Mouse (Mus musculus) myocyte (in vitro differentiated cells): ENCODE measurements around the gene Actb. TPM values are rescaled to one million over a fixed set of nuclear protein-coding genes. Genes with fewer than 3 reads are reported as not detected.

Experiments used
- H3K27me3 ChIP-seq: one replicate; pipeline ENCODE4 v1.6.1; 2011; ENCODE audit not compliant: control insufficient read depth, insufficient read depth, insufficient read length
- H3K36me3 ChIP-seq: one replicate; pipeline ENCODE4 v1.6.1; 2011; ENCODE audit not compliant: control insufficient read depth, insufficient read depth
- H3K4me2 ChIP-seq: one replicate; pipeline ENCODE4 v1.6.1; 2011; ENCODE audit warnings: low read depth, control low read depth
- H3K4me3 ChIP-seq: one replicate; pipeline ENCODE4 v1.5.1; 2011; ENCODE audit warnings: mild to moderate bottlenecking, control low read depth, moderate library complexity
- H3K79me2 ChIP-seq: one replicate; pipeline ENCODE4 v1.6.1; 2011; ENCODE audit not compliant: control insufficient read depth, insufficient read depth
- H3ac ChIP-seq: one replicate; pipeline ENCODE4 v1.6.1; 2011; ENCODE audit not compliant: control insufficient read depth, insufficient read length
- CEBPB ChIP-seq: IDR thresholded peaks from 2 replicates; pipeline ENCODE4 v1.6.1; 2011; ENCODE audit warnings: mild to moderate bottlenecking, moderate library complexity; ENCODE audit not compliant: poor library complexity, insufficient read depth, severe bottlenecking
- E2F4 ChIP-seq: IDR thresholded peaks from one replicate; pipeline ENCODE4 v1.6.1; 2011; ENCODE audit warnings: mild to moderate bottlenecking, control low read depth, moderate library complexity; ENCODE audit not compliant: insufficient read depth
- MAX ChIP-seq: IDR thresholded peaks from one replicate; pipeline ENCODE4 v1.6.1; 2011; ENCODE audit warnings: low read depth, mild to moderate bottlenecking, control low read depth
- MYOD1 ChIP-seq, 3 experiments: IDR thresholded peaks; one replicate each; pipeline ENCODE4 v1.6.1; 2011; ENCODE audit warnings: control low read depth in 2 of 3, low read depth in 2 of 3, mild to moderate bottlenecking in 2 of 3, moderate library complexity in 1 of 3; ENCODE audit not compliant: insufficient read length in 2 of 3, control insufficient read depth in 1 of 3
- MYOG ChIP-seq, 3 experiments: IDR thresholded peaks; one replicate each; pipeline ENCODE4 v1.6.1; 2011; ENCODE audit warnings: control low read depth in 2 of 3, low read depth in 2 of 3, mild to moderate bottlenecking in 2 of 3; ENCODE audit not compliant: insufficient read length in 2 of 3, control insufficient read depth in 1 of 3, insufficient read depth in 1 of 3
- POLR2A ChIP-seq: IDR thresholded peaks from one replicate; pipeline ENCODE4 v1.6.1; 2011; ENCODE audit warnings: low read depth, mild to moderate bottlenecking, control low read depth, moderate library complexity; ENCODE audit not compliant: insufficient read length
- POLR2AphosphoS2 ChIP-seq: IDR thresholded peaks from one replicate; pipeline ENCODE4 v1.6.1; 2011; ENCODE audit warnings: low read depth, control low read depth; ENCODE audit not compliant: insufficient read length
- REST ChIP-seq: IDR thresholded peaks from one replicate; pipeline ENCODE4 v1.6.1; 2011; ENCODE audit warnings: mild to moderate bottlenecking, control low read depth, moderate library complexity; ENCODE audit not compliant: insufficient read depth, insufficient read length
- SRF ChIP-seq: IDR thresholded peaks from one replicate; pipeline ENCODE4 v1.6.1; 2011; ENCODE audit warnings: low read depth; ENCODE audit not compliant: control insufficient read depth, insufficient read length
- TCF12 ChIP-seq: IDR thresholded peaks from one replicate; pipeline ENCODE4 v1.6.1; 2011; ENCODE audit warnings: mild to moderate bottlenecking, control low read depth; ENCODE audit not compliant: poor library complexity, insufficient read depth, severe bottlenecking
- TCF3 ChIP-seq: IDR thresholded peaks from one replicate; pipeline ENCODE4 v1.6.1; 2011; ENCODE audit warnings: low read depth, control low read depth; ENCODE audit not compliant: insufficient read length
- USF1 ChIP-seq: IDR thresholded peaks from one replicate; pipeline ENCODE4 v1.6.1; 2011; ENCODE audit warnings: low read depth, mild to moderate bottlenecking, control low read depth, moderate library complexity
- polyA plus RNA-seq: library from polyadenylated mRNA; unstranded; fragments of >200 nt; fragmentation: generic; extraction: Trizol; gene quantifications from one replicate; pipeline ENCODE4 v1.2.1, GENCODE M21; 2012; ENCODE audit warnings: missing spikeins

Gene Actb
- polyA plus RNA-seq, 1 experiment: 2,198 TPM

DNA sequence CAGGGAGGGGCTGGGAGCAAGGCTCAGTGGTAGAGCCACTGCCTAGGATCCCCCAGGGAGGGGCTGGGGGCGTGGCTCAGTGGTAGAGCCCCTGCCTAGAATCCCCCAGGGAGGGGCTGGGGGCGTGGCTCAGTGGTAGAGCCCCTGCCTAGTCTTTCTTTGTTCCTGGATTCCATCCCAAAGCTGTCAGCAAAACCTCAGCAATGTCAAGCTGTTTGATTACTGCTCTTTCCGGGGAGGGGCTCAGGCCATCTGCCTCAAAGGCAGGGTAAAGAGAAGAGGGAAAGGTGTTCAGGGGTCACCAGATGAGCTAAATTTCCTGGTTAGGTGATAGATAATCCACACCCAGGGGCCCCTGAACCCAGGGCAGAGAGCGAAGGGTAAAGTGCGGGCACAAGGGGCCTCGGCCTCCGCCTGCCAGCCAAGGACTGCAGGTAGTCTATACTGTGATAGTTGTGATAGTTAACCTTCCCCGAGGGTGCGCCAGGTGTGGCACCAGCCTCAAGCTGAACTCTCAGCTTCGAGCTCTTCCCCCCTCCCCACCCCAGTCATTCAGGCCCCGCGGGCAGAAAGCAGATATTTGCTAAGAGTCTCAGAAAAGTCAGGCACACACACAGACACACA lies 17.9 kb upstream of the Actb start:
- H3K79me2 ChIP-seq: peaks cover under 1% of the 10 kb centered on the region
- H3ac ChIP-seq: no peak overlapping the region
- no peak overlapping the region for H3K4me2 ChIP-seq

DNA sequence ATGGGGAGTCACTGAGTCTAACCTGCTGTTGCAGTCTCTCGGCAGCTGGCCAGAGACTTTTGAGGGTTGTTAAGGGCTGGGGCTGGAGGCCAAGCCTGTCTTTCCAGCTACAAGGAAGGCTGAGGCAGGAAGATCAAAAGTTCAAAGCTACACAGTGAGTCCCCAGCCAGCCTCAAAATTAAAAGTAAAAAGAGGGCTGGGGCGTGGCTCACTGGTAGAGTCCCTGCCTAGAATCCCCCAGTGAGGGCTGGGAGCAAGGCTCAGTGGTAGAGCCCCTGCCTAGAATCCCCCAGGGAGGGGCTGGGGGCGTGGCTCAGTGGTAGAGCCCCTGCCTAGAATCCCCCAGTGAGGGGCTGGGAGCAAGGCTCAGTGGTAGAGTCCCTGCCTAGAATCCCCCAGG lies 17.2 kb upstream of the Actb start:
- H3K36me3 ChIP-seq: no peaks in the 10 kb centered on the region
- H3ac ChIP-seq: no peak overlapping the region
- H3K79me2 ChIP-seq: no peaks in the 10 kb centered on the region
- no peaks in the 10 kb centered on the region for H3K27me3 ChIP-seq
- H3K4me3 ChIP-seq: no peak overlapping the region
- TF ChIP-seq USF1 (no peak), SRF (no peak)
- no peak overlapping the region for H3K4me2 ChIP-seq

More for the DNA sequence above, 17.9 kb upstream of the Actb start:
- Histone ChIP-seq H3K27me3 (no peaks in the 10 kb centered on the region), H3K4me3 (no peak overlapping the region), H3K36me3 (no peaks in the 10 kb centered on the region)
- TF ChIP-seq MAX: no peak
- TF ChIP-seq POLR2AphosphoS2: no peak
- TF ChIP-seq SRF: no peak
- no peak for TF ChIP-seq CEBPB
- TF ChIP-seq E2F4: no peak
- no peak for TF ChIP-seq MYOD1 (IDR thresholded peaks at IDR 0.05; ENCODE audit: control insufficient read depth in 1 of 3, insufficient read length in 2 of 3, low read depth in 2 of 3)
- no peak for TF ChIP-seq TCF12
- no peak for TF ChIP-seq POLR2A
- TF ChIP-seq TCF3: no peak
- TF ChIP-seq REST: no peak
- TF ChIP-seq USF1: no peak
- TF ChIP-seq MYOG (IDR thresholded peaks at IDR 0.05; ENCODE audit: control insufficient read depth in 1 of 3, insufficient read depth in 1 of 3, insufficient read length in 2 of 3, low read depth in 2 of 3): no peak

DNA sequence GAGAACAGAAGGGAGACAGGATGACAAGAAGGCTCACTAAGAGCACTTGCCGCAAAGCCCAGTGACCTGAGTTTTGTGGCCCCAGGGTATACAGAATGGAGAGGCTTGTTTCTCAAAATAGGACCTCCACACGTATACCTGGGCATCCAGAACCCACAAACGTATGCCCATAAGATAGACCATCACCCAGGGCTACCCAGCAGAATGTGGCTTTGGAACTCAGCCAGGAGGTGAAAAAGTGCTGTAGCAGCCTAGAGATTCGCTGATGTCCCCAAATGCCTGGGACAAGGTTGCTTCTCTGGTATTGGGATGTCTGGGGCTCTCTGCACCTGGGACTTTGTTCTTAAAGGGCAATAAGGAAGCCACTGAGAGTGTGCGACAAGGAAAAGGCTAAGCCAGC lies 15.7 kb upstream of the Actb start:
- H3K36me3 ChIP-seq: no peaks in the 10 kb centered on the region
- H3ac ChIP-seq: no peak overlapping the region
- H3K4me2 ChIP-seq: no peak overlapping the region
- H3K79me2 ChIP-seq: no peaks in the 10 kb centered on the region
- TF ChIP-seq MYOD1 (IDR thresholded peaks at IDR 0.05; ENCODE audit: control insufficient read depth in 1 of 3, insufficient read length in 2 of 3, low read depth in 2 of 3) (no peak), TCF3 (no peak), MAX (no peak), MYOG (IDR thresholded peaks at IDR 0.05; ENCODE audit: control insufficient read depth in 1 of 3, insufficient read depth in 1 of 3, insufficient read length in 2 of 3, low read depth in 2 of 3) (no peak), USF1 (no peak), REST (no peak), POLR2AphosphoS2 (no peak), E2F4 (no peak), SRF (no peak), POLR2A (no peak), CEBPB (no peak), TCF12 (no peak)
- no peaks in the 10 kb centered on the region for H3K27me3 ChIP-seq
- no peak overlapping the region for H3K4me3 ChIP-seq

DNA sequence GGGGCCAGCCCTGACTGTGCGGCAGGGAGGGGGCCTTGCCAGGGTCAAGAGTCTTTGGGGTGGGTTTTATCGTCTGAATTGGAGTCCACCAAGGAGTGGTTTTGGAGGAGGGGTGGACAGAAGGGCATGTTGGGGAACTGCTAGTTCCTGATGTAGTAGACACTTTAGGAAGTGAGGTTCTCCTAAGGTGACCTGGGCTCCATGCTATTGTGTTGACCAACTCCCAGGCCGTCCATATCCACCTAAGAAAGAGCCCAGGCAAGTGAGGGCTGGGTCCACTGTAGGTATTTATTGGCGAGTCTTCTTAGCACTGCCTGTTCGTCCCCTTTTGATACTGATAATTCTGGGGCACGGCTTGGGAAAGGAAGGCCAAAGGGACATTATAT lies 14.5 kb upstream of the Actb start:
- H3K36me3 ChIP-seq: no peaks in the 10 kb centered on the region
- no peaks in the 10 kb centered on the region for H3K27me3 ChIP-seq
- H3K4me3 ChIP-seq: no peak overlapping the region
- H3K79me2 ChIP-seq: no peaks in the 10 kb centered on the region
- peak overlapping the region; percentile 54 for H3K4me2 ChIP-seq
- H3ac ChIP-seq: no peak overlapping the region
- no peak for TF ChIP-seq CEBPB
- no peak for TF ChIP-seq REST
- TF ChIP-seq MYOD1 (IDR thresholded peaks at IDR 0.05; ENCODE audit: control insufficient read depth in 1 of 3, insufficient read length in 2 of 3, low read depth in 2 of 3): no peak
- no peak for TF ChIP-seq E2F4
- no peak for TF ChIP-seq POLR2A
- TF ChIP-seq USF1: no peak

DNA sequence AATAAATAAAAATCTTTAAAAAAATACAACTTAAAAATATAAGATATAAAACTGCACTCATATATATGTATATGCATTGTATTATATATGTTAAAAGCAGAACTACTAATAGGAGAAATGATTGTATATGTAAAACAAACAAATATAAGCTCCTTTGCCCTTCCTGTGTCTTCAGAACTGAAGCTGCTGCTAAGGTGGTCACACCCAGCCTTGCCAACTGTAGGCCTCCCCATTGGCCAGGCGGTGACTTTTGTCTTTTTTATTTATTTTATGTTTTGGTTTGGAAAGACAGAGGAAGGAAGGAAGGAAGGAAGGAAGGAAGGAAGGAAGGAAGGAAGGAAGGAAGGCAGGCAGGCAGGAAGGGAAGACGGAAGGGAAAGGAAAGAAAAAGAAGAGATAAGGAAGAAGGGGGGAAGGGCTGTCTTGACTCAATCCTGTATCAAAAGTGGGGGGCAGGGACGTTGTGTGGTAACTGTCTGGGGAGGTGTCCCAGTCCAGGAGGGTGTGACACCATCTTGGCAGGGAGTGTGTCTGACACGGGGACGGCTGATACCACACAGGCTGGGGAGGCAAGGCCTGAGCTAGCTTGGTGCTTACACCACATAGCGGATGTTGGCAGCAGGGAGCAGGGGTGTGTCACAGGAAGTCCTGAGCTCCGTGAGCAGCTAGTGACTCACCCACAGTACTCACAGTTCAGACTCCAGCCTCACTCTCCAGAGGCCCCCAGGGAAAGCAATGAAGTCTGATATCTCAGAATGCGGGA lies 13.9 kb upstream of the Actb start:
- H3K27me3 ChIP-seq: no peaks in the 10 kb centered on the region
- no peak overlapping the region for H3K4me3 ChIP-seq
- H3K4me2 ChIP-seq: peak overlapping the region; percentile 54
- H3K36me3 ChIP-seq: no peaks in the 10 kb centered on the region
- H3K79me2 ChIP-seq: no peaks in the 10 kb centered on the region
- peak; percentile 88 for TF ChIP-seq POLR2AphosphoS2
- no peak for TF ChIP-seq E2F4
- peak in 1 of 3 experiments; percentile 62 for TF ChIP-seq MYOG (IDR thresholded peaks at IDR 0.05; ENCODE audit: control insufficient read depth in 1 of 3, insufficient read depth in 1 of 3, insufficient read length in 2 of 3, low read depth in 2 of 3)
- TF ChIP-seq MYOD1 (IDR thresholded peaks at IDR 0.05; ENCODE audit: control insufficient read depth in 1 of 3, insufficient read length in 2 of 3, low read depth in 2 of 3): peak in 1 of 3 experiments; percentile 54
- TF ChIP-seq USF1: no peak
- peak; percentile 32 for TF ChIP-seq SRF
- TF ChIP-seq POLR2A: peak; percentile 92
- 0 out of 2 replicates have a peak, but pooled peaks have one; percentile 2 for TF ChIP-seq CEBPB
- H3ac ChIP-seq: no peak overlapping the region
